Mouse (Mus musculus) spleen, postnatal 36 days (tissue): Measurements from ENCODE around the gene Tmem30b.
"Not testable (repeated sequence)": the region's sequence is repeated elsewhere in the genome, so short reads cannot be mapped to it uniquely, and the experiment has no call there.

Source experiments
- DNase-seq, 2 experiments: peaks; one replicate each; pipeline ENCODE4 v3.0.0; 2022; ENCODE audit warnings: low spot score in 2 of 2, mixed read lengths in 1 of 2

Gene Tmem30b

DNA sequence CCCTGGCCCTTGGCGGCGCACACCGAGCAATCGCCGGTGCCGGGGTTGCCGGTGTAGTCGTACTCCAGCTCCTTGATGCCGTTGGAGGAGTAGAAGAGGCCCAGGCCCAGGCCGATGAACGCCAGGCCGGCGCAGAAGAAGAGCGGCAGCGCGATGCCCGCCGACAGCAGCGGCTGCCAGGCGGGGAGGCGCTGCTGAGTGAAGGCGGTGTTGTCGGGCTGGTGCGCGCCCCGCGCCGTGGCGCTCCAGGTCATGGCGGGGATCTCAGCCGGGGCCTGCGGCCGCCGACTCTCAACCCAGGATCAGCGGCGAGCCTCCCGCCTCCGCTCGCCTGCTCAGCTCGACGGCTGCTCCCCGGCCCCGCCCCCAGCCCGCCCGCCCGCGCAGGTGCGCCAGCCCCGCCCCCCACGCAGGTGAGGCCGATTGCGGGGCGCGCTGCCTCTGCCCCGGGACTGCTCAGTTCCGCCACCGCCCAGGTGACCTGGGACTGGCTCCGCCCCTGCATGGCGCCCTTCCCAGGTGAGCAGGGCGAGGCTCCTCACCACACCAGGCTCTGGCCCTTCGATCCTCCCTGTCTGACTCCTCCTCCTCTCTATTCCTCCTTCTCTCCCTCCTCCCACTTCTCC, at the start of gene Tmem30b:
Gene Tmem30b, minus strand, starts transcription at position 307 of the 626 bp plus-strand sequence.
- no peak for DNase-seq

DNA sequence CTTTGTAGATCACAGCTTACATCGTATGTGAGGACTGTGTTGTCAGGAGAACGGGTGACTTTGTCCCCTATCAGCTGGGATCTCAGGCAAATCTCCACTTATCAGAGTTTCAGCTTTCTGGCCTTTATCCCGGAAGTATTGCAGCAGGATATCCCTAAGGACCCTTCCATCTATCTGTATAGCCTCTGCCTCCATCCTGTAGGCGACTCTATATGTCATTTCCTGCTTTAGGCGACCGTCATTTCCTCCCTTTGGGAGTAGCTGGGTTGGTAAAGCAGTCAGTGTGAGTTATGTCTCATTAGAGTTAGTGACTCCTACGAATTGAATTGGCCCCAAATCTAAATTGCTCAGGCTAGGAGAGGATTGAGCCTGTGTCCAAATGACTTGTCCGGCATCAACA, 49.0 kb upstream of the Tmem30b start:
- no peak for DNase-seq

DNA sequence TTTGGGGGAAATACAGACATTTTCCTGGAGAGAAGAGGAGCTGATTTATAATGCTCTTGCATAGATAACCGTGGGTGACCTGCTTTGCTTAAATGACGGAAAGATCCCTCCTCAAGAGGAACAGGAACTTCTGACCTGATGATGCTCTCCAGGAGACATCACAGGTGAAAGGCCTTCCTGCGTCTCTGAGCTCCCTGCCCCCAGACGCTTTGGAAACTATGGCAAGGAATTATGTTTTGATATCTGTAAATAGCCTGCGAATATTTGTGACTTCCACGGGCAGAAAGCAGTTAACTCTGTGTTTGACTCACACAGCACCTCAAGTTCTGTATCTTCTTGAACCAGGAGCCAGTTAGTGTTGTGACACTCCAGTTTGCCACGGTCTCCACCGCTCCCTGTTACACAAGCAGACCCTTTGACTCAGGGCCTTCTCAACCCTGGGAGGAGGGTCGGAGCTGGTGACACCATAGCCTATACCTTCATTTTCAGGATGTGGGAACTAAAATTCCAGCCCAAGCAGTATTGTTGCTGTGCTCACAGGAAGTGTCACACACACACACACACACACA, 48.1 kb upstream of the Tmem30b start:
- no peak for DNase-seq

DNA sequence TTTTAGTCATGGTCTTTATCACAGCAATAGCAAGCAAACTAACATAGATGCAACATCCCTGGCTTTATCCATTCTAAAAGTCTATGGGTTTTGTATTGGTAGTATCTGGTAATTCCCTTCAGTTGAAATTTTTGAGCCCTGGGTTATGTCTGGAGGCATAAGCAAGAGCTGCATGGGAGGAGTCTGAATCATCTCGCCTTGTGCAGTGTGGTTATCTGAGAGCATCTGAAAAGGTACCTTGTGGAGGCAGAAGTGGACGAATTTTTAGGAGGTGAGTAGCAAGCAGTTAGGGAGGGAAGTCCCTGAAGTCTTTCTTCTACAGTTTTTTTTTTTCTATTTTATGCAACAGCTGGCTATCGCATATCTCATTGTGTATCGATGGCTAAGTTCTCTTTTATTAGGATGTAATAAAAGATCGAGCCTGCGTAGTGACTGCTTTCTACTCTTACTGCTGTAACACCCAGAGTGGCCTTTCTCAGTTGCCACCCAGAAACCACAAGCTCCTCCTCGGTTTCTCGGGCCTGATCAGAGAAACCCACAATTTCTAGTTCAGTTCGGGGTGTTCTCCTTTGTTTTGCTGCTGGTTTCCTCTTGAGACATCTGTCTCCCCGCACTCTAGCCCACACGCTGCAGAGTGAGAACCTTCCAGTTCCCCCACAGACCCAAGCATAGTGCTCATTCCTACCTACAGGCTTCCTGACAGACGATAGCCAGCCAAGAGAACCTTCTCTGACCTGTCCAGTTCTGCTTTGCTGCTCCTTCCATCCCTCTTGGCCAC, 47.0 kb upstream of the Tmem30b start:
- peak; percentile 61 to 64 for DNase-seq

DNA sequence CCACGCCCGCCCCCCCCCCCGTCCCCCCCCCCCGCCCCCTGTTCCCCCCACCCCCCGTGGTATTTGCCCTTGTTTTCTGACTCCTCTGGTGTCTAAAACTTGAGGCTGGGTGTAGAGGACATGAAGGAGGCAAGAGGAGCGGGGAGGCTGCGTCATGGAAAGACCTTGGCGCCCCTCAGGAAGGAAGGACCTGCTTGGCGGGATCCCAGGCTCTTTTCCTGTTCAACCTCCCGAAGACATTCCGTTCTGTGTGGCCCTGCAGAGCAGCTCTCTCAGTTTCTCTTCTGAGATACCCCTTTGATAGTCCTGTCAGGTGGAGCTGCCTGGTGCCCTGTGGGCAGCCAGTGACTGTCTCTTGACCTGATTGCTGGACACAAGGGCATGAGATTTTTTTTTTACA, 45.4 kb upstream of the Tmem30b start:
- no peak for DNase-seq

DNA sequence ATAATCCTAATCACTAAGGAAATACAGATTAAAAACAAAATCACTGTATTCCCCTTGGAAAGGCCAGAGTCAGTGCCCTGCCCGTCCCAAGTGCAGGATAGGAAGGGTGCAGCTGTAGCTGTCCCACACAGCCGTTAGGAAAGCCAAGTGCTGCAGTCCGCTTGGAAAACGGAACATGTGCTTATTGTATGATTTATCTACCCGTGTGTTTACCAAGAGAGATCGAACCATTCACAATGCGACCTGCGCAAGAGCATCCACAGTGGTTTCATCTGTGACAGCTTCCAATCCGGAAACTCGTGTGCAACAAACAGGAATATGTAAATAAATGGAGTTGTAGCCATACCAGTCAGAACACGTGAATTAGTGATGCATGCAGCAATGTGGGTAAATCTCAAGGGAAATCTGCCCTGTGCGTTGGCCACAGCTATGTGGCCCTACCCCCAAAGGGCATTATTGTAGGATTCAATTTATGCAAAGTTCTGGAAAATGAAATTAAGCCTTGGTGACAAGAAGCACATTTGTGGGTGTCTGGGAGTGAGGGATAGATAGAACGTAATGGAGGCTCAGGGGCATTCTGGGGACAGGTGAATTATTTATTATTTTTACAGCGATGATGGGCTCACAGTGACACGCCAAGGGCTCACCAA, 44.6 kb upstream of the Tmem30b start:
- DNase-seq, result no peak

DNA sequence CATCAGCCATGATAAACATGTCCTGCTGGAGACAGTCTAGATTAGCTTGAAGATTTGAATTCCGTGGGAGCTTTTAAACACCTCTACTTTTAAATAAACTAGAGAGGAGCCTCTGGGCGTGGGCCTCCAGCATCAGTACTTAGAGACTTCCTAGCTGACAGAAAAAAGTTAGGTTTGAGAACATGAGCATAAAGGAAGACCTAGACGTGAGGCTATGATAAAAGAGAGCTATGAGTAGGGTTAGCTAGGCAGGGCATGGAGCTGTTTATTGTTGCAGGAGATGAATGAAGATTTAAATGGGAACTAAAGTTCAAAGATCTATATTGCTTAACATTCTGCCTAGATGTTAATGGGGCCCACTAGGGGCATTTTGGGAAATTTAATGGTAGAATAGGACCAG, 41.1 kb upstream of the Tmem30b start:
- DNase-seq, result no peak

DNA sequence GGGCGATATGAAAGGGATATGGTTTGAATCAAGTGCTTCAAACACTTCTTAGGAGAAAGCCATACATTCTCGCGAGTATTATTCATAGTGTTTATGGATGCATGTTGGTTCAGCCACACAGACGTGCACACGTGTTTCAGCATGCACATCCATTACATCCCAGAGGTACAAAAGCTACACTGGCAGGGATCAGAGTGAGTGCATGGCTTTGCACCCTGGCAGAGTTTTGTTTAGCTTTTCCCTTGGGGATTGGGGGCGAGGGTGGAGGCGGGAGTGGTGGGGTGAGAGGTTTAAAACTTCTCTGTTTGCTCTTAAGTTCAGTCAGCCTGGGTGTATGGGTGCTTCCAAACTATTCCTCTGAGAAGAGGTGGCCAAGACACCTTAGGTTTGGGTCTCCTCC, 39.7 kb upstream of the Tmem30b start:
- DNase-seq, result no peak

DNA sequence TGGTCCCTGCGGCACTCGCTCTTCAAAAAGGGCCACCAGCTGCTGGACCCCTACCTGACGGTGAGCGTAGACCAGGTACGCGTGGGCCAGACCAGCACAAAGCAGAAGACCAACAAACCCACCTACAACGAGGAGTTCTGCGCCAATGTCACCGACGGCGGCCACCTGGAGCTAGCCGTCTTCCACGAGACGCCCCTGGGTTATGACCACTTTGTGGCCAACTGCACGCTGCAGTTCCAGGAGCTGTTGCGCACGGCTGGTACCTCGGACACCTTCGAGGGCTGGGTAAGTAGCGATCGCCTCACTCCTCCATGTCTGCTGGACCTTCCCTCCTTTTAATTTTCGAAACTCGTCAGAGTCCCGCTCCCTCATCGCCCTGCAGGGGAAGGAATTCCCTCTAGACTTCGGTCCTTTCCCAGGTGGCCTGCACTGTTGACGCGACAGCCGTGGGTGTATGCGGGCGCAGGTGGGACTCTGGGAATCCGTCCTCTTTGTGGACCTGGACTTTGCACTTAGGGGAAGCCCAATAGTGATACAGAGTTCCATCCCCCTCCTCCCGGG, 39.1 kb upstream of the Tmem30b start:
- no peak for DNase-seq

DNA sequence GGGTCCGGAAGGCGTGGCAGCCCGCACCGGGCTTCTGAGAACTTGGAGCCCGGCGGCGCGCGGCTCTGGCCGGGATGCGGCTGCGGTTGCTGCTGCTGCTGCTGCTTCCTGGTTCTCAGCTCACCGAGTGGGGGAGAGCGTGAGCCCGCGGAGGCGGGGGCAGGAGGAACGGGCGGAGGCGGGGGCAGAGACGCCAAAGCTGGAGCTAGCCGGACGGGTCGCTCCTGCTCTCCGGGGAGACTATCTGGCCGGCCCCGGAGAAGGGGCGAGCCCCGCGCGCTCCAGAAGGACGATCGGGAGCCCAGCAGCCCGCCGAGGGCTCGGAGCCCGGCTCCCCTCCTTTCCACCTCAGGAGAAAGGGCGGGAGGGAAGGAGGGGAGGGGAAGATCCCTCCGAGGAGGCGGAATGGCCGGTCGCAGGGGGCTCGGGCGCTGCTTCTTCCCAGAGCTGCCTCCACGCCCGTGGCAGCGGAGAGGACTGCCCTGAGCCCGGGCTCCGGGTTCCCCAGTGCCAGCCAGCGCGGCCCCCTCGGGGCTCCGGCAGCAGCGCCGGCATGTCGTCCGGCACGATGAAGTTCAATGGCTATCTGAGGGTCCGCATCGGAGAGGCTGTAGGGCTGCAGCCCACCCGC, 38.5 kb upstream of the Tmem30b start, which contains the start of gene Prkch:
Gene Prkch, plus strand, starts transcription at position 187 of the 631 bp plus-strand sequence.
- peak; percentile 81 for DNase-seq

DNA sequence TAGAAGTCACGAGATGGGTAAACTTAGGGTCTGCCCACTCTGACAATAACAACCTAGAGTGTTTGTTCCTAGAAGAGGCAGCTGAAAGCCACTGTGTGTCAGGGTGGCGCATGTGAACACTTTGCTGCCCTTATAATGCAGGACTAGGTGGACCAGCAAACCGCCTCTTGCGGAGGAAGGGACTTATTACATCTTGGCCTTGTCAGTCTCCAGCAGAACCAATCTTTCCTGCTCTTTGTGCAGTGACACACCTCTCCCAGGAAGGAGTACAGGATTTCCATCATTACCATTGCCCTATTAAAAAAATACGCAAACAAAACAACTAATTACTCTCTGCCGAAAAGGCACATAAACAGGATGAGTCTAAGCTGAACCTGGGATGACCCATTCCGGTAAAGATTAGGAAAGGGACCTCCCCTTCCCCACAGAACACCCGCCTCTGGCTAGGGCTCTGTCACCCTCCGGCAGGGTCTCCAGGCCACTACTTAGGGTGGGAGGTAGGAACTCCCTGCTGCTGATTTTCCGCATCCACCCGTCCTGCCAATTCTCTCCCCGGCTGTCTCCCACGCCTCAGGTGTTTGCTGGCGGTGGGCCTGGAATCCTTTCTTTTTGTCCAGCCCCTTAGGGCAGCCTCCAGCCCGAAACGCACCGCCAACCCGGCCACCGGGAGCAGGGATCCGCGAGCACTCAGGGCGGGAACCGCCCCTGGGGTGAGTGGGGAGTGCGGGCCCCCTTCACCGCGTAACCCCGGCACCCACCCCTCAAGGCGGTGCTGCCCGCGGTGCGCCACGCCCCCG, 37.8 kb upstream of the Tmem30b start:
- no peak for DNase-seq

DNA sequence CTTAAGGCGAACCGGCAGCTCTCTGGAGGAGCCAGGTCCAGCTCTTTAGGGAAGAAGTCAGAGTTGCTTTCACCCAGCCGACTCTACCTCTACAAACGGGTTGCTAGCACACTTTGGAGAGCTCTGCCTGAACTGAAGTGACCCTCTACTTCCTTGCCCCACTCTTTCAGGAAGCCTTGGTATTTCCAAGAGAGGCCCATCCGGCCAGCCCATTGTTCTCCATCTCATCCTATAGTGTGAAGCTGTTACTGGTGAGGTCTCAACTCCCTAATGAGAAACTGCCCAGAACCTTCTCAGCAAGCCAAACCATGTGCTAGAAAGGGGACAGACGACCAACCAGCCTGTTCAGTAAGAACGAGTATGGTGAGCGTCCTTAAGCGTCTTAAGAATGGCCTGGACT, 37.1 kb upstream of the Tmem30b start:
- no peak for DNase-seq

DNA sequence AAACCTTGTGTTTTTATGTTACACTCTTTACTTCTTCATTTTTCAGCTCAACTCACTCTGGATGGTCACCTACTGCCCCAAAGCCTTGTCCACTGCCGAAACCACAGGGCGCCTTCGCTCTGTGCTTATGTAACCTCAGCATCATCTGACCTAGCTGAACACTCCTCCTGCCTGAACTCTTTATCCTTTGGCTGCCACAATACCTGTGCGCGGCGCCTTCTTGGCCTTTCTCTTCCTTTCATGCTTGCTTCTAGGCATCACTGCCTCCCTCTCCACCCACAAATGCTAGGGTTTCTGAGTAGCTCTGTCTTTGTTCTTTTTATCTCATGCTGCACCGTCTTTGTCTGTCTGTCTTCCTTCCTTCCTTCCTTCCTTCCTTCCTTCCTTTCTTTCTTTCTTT, 34.6 kb upstream of the Tmem30b start:
- no peak for DNase-seq

DNA sequence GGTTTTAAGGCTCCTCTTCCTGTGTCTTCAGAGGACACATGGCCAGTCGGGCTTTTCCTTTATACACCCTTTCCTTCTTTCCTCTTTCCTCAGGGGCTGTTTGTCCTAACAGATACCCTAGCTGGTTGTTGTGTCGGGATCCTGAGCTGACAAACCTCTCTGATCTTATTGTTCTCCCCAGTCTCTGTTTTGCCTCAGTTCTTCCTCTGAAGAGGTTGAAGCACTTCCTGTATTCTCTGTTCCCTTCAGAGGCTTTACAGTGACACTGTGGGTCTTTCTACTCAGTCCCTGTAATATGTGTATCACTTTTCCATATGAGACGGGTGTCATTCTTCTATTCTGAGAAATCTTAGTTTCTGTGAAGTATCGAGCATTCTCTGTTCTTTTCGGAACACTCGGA, 31.9 kb upstream of the Tmem30b start:
- no peak for DNase-seq

DNA sequence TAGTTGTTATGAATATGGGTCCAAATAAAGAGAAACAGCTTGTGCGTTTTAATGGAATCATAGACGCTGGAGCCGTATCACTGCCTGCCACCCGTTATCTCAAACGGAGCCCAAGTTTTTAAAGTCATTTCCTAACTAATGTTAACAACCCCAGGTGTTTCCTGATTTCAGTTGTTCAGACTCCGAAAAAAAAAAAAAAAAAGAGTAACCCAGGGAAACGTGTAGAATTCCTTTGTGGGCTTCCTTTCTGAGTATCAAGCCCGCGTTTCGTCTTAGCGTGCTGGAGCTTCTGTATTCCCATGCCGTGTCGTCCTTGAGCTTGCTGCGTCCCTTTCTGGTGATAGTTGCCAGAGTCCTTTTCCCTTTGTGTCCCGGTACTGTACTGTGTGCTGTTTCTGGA, 28.4 kb upstream of the Tmem30b start:
- DNase-seq, result no peak

DNA sequence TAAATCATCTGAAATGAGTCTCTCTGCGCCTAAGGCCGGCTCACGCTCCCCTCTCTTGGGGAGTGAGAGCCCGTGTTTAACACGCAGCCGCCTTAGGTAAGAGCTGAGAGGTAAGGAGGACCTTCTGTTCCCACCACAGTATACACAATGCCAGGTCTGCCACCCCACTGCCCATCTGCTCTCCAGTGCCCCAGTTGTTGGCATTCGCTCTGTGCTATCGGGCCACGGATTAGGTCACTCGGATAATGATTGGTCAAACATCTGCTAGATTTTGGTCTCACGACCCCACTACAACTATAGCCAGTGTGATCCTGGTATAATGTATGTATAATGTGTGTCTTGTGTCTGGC, 19.4 kb upstream of the Tmem30b start:
- DNase-seq, result no peak

DNA sequence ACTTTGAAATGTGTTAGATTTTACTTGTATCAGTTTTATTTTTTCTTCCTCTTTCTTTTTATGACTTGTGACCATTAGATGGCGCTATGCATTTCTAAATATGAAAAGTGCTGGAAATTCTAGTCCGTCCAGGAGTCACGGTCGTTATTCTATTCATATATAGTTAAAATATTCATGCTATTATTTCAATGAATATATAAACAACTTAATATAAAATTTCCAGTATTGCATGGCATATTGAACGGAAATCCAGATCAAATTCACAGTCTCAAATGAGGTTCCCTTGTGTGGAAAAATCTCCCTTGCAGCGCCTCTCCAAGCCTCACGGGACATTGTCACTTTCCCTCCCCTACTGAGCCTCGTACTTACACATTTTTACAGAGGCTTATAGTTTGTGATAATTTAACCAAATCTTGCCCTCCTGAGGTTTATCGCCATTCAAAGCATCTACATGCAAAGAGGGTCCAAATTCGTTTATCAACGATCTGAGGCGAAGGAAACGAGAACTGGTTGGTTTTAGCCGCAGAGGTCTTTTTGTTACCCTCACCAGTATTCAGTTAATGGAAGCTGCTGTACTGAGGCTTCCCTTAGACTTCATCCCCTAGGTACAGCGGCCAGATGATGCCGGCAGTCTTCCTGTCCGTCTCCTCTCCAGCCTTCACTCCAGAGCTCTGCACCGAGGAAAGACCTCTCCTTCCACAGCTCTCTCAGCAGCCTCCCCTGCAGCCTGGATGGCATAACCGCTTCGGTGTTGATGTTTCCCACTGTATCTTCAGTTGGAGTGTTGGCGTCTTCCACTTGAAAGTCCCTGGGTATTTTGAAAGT, 18.8 kb upstream of the Tmem30b start:
- no peak for DNase-seq

DNA sequence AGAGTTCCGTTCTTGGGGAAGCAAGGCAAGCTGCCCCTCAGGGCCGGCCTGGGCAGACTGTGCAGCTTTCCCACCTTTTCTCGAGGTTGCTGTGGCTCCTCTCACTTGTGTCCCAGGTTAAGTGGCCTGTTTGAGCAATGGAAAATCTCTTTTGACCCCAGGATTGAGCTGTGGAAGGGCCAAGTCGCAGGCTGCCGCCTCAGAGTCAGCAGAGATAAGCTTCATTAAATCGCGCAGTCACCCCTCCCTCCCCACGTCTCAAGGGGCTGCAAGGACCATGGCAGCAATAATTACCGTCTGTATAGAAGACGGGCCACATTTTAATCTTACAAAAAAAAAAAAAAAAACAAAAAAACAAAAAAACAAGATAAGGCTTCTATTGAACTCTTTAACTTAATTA, 18.0 kb upstream of the Tmem30b start:
- DNase-seq, result no peak

DNA sequence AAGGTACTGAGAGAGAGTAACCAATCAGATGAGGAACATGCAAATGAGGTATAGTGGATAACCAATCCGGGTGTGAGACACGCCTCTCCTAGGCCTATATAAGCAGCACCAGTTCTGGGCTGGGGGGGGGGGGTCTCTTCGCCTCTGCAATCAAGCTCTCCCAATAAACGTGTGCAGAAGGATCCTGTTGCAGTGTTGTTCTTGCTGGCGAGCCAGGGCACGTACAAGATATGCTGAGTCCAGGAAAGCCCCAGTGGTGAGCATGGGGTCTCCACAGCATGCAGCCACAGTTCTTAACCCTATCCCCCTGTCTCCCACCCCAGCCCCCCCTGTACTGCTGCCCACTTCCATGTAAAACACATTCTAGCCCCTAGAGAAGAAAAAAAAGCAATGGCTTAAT, 16.9 kb upstream of the Tmem30b start:
- not testable (repeated sequence) for DNase-seq

DNA sequence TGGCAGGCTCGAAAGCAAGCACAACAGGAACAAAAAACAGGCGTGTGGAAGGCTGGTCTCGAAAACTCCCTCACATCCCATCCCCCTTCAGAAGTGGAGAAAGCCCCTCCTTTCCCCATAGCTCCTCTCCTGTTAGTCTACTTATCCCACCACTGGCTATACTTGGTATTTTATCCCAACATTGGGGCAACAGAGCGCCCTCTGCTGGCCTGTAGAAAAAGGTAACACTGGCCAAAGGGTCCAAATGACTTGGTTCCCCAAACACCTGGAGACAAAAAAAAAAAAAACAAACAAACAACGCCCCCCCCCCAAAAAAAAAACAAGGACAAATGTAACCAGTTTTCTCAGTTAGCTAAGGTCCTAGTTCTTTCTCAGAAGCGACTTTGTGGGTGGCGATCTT, 13.9 kb upstream of the Tmem30b start:
- no peak for DNase-seq
